In genomic region chr10:82697305-82697898, GRCm38 (mm10) we compare ENCODE assay signal across 1 mouse cellular context.
A peak's percentile ranks its signal among the peaks of the same experiment; 100 is the strongest.
TF ChIP-seq lines count a peak whose summit lies in the region.

No protein-coding gene starts in this region.

TF ChIP-seq in CH12.LX, 34 proteins besides CTCF, POLR2A, EP300 and RAD21 (continued from another document):
- TF ChIP-seq KAT2A (IDR thresholded peaks at IDR 0.05; ENCODE audit: insufficient replicate concordance, low read length) (no peak), JUN (IDR thresholded peaks at IDR 0.05; ENCODE audit: insufficient read depth, low read depth, low read length) (no peak), HCFC1 (IDR thresholded peaks at IDR 0.05; ENCODE audit: low read depth, low read length) (no peak), CHD2 (IDR thresholded peaks at IDR 0.05; ENCODE audit: low read length) (peak; percentile 52; the same call in 1 of the 2 replicates), POLR2AphosphoS2 (IDR thresholded peaks at IDR 0.05; ENCODE audit: low read depth, low read length) (no peak), ZKSCAN1 (IDR thresholded peaks at IDR 0.05; ENCODE audit: borderline replicate concordance, low read depth, low read length) (no peak), MYC (IDR thresholded peaks at IDR 0.05; ENCODE audit: low read depth, low read length) (no peak), BHLHE40 (IDR thresholded peaks at IDR 0.05; ENCODE audit: low read depth, low read length) (peak; percentile 27; the same call in 1 of the 2 replicates), UBTF (IDR thresholded peaks at IDR 0.05; ENCODE audit: low read depth, low read length) (no peak), MAZ (IDR thresholded peaks at IDR 0.05; ENCODE audit: low read depth, low read length) (no peak), MAX (IDR thresholded peaks at IDR 0.05; ENCODE audit: low read length) (no peak), JUND (conservative IDR thresholded peaks at IDR 0.05; ENCODE audit: low read depth, low read length) (0 out of 2 replicates have a peak, but pooled peaks have one; percentile 8), ETS1 (conservative IDR thresholded peaks at IDR 0.05; ENCODE audit: low read depth, low read length) (no peak; the same call in 1 of the 2 replicates), MAFK (IDR thresholded peaks at IDR 0.05; ENCODE audit: insufficient replicate concordance, low read length) (no peak), NELFE (IDR thresholded peaks at IDR 0.05; ENCODE audit: low read depth, low read length) (no peak), TCF12 (IDR thresholded peaks at IDR 0.05; ENCODE audit: low read depth, low read length) (0 out of 2 replicates have a peak, but pooled peaks have one; percentile 25), TBP (conservative IDR thresholded peaks at IDR 0.05; ENCODE audit: low read depth, low read length) (0 out of 2 replicates have a peak, but pooled peaks have one; percentile 56), CHD1 (IDR thresholded peaks at IDR 0.05; ENCODE audit: low read depth, low read length) (no peak), MXI1 (IDR thresholded peaks at IDR 0.05; ENCODE audit: low read depth, low read length) (no peak), RCOR1 (conservative IDR thresholded peaks at IDR 0.05; ENCODE audit: low read depth, low read length) (no peak), IRF4 (IDR thresholded peaks at IDR 0.05; ENCODE audit: low read depth, low read length) (no peak), E2F4 (IDR thresholded peaks at IDR 0.05; ENCODE audit: insufficient replicate concordance, low read depth, low read length) (no peak), ELF1 (IDR thresholded peaks at IDR 0.05; ENCODE audit: low read depth, low read length) (no peak), USF1 (IDR thresholded peaks at IDR 0.05; ENCODE audit: low read depth, low read length) (no peak), ZNF384 (IDR thresholded peaks at IDR 0.05; ENCODE audit: low read depth, low read length) (no peak), ZMIZ1 (IDR thresholded peaks at IDR 0.05; ENCODE audit: low read depth, low read length) (no peak), PAX5 (IDR thresholded peaks at IDR 0.05; ENCODE audit: low read length) (no peak), SIN3A (IDR thresholded peaks at IDR 0.05; ENCODE audit: low read length) (no peak), SMC3 (IDR thresholded peaks at IDR 0.05; ENCODE audit: low read depth, low read length) (no peak)
